Mouse (Mus musculus) CD8-positive naive resting alpha-beta T cell, adult 2 months (primary cell): ENCODE data around the gene Fam19a2.

Source experiments
- DNase-seq, 2 experiments: peaks; one replicate each; pipeline ENCODE4 v3.0.0; 2022; ENCODE audit warnings: low read depth in 2 of 2, low spot score in 2 of 2

Fam19a2 gene

GRCm38 (mm10) chr10:123385641-123386040, 121.8 kb downstream of the Fam19a2 start:
- DNase-seq, result no peak

DNA sequence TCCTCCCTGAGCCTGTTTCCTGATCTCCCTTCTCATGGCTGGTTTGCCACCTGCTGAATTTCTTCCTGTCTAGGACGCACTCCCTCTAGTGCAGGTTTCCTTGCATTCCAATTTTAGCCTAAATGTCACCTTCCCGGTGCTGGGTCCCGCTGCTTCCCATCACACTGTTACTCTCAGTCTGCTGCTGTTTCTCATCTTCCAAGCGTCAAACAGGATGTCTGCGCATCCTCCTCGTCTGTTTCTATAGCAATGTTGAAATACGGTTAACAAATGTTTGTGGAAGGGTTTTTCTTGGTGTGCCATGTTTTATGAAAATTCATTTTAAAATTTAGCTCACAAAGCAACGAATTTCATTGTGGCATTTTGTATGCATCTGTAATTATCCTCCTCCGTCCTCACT, 131.6 kb downstream of the Fam19a2 start:
- DNase-seq, result no peak

GRCm38 (mm10) chr10:123398136-123398535, 134.3 kb downstream of the Fam19a2 start:
- no peak for DNase-seq

GRCm38 (mm10) chr10:123401188-123401587, 137.4 kb downstream of the Fam19a2 start:
- no peak for DNase-seq

DNA sequence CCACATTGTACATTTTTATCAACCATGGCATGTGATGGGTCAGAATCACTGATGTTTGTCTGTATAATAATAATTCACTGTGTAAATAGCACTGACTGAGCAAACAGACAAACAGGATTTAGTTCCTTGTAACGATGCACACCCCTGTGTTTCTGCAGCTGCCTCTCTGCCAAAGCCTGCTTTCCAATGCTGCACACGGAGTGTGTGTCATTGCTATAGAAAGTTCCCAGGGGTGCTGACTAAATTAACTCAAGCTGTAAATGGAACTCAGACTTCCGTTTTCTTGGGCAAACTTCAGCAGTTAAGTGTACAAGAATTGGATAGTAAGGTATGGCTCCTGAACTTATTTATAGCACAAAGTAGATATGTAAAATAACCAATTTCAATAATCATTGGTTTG, 138.7 kb downstream of the Fam19a2 start:
- no peak for DNase-seq

DNA sequence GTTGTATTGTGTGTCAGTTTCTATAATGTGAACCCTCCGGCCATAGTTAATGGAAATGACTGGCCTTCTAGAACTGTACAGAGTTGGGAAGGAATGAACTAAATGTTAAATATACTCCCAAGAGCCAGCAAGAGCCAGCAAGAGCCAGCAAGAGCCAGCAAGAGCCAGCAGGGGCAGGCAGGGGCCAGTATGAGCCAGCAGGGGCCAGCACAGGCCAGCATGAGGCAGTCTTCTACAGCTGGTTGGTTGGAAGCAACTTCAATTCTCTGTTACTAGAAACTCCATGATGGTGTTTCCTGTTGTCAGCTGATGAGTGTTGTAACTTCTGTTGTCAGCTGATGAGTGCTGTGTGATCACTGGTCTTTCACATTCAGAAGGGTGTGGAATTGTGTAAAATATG, 151.2 kb downstream of the Fam19a2 start:
- DNase-seq, result no peak

GRCm38 (mm10) chr10:123416024-123416423, 152.2 kb downstream of the Fam19a2 start:
- no peak for DNase-seq

DNA sequence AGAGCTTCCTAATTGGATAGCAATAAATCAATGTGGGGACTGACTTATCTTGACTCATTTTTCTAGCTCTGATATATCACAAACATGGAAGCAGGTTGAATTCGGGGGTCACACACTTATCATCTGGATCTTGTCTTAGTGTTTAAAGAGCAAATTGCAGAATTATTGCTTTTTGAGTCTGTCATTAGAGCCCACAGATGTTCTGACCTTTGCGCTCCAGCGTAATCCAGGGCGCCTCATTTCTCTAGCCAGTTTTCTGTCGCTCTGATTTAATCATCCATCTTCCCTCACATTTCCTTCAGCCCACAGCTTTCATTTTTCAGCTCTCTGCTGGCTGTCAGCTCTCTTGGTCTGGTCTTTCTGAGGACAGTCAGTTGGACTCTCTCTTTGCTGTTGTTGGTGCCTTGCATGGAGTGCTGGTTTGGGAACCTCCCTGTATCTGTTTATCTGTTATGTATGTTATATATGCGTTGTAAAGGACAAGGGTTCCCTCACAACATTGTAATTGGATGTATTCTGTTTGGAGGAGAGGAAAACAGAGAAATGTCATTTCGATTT, 154.9 kb downstream of the Fam19a2 start:
- no peak for DNase-seq

- no peak for DNase-seq
Observed at GRCm38 (mm10) chr10:123420249-123420648, 156.5 kb downstream of the Fam19a2 start.

DNA sequence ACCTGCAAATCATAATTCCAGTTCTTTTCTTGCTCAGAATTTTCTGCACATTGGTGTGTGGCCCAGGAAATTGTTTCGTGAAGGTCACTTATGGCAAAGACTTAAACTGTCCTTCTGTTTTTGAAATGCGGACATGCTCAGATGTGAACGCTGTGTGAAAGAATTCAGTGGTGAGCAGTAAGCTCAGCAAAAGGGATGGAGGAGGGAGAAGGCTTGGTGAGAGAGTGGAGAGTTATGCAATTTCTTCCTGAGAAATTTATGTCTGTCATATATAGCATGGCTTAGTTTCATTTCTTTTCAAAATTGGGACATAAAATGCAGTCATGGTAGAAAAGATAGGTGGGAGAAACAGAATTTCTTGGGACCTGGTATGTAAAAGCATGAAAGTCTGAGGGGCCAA, 160.7 kb downstream of the Fam19a2 start:
- DNase-seq, result no peak

GRCm38 (mm10) chr10:123426527-123427363, 162.9 kb downstream of the Fam19a2 start:
- no peak for DNase-seq

DNA sequence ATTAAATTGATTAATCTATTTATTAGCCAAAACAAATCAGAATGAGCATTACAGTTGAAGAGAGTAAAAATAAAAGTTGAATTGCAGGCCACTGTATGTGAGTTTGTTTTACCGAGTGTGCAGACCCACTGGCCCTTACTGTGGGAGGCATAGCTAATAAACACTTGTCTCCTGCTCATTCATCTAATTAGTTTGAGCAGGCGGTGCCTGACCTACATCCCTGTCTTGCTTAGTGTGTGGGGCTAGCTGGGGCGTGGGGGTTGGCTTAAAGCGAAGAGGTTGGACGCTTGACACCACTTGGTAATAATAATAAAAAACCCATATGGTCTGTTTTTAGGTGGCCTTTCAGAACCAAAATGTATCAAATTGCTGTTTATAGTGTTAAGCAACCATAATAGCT, 167.8 kb downstream of the Fam19a2 start:
- DNase-seq, result no peak

DNA sequence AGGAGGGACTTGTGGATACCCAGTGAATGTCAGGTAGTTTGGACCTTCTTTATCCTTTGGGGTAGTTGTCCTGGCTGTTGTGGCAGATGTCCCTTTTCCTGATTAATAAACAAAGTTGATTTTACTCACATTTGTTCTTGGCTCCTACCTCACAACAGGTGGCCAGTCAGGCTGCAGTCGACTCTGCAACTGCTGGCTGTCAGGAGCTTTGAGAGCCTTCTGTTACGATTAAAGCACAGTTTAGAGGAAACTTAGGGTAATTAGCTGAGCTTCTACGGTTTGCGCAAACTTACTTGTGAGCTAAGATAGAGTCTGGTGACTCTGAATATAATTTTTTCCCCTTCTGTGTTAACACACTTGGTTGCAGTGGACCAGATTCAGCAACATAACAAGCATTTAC, 173.8 kb downstream of the Fam19a2 start:
- no peak for DNase-seq

GRCm38 (mm10) chr10:123456800-123457199, 193.0 kb downstream of the Fam19a2 start:
- DNase-seq, result no peak

DNA sequence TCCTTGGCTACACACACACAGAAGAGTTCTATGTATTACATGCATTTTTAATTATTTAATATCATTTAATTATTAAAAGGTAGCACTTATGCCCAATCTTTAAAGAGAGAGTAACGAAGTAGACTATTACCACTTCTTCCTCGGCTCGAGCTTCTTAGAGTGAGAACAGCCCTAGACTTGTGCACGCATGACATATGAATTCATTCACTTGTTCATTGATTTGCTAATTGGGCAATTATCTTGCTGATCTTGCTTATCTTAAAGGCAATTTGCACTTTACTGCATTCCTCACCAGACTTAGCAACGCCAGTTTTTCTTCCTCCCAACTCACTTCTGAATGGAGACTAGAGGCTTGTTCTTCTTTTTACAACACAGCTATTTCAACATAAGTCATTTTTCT, 196.7 kb downstream of the Fam19a2 start:
- DNase-seq, result no peak

- no peak for DNase-seq
Observed at GRCm38 (mm10) chr10:123462305-123462704, 198.5 kb downstream of the Fam19a2 start.

DNA sequence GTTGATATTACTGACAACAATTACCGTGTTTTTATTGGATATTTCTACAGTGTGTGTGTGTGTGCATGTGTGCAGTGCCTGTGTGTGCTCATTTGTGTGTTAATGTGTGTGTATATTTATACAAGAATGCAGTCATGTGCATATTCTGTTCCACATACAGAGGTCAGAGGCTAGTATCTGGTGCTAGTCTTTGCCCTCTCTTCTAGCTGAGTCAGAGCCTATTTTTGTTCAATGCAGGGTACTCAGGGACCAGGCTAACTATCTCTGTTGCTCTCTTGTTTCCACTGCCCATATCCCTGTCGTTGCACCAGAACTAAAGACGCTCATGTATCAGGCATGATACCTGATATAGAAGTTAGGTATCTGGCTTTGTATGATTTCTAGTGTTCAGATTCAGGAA, 251.0 kb downstream of the Fam19a2 start:
- no peak for DNase-seq

DNA sequence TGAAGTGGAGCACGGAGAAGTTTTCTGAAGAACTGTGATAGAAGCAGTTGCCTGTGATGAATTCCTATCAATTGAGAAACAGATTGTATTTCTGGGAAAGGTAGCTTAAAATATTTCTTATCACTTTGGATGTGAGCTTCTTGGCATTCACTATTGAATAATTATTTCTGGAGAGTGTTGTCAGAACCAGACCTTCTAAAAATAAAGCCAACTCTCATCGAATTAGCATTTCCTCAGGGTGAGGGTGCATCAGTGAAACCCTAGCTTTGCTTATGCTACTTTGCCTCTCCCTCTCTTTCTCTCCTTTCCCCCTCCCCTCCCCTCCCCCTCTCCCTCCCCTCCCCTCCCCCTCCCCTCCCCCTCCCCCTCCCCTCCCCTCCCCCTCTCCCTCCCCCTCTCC, 256.8 kb downstream of the Fam19a2 start:
- no peak for DNase-seq

- no peak for DNase-seq
Observed at GRCm38 (mm10) chr10:123521203-123521602, 257.4 kb downstream of the Fam19a2 start.

GRCm38 (mm10) chr10:123525424-123525823, 261.6 kb downstream of the Fam19a2 start:
- DNase-seq, result no peak

- DNase-seq, result no peak
Observed at GRCm38 (mm10) chr10:123526059-123526458, 262.3 kb downstream of the Fam19a2 start.

DNA sequence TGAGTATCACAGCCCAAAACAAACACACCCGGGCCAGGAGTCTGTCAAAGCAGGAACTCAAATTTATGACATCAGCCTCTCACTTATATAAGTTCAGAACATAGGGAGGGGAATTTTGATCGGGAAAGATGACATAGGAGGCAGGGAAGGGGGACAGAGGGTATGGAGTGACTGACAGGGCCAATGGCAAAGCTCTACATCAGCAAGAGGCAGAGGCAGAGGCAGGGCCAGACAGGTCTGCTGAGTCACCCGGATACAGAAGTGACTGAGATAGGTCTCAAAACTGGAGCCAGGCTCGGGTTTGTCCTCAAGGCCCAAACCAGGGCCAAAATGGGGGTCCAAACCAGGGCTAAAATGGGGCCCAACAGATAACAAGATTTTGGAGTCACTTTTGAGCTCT, 272.3 kb downstream of the Fam19a2 start:
- DNase-seq, result no peak

DNA sequence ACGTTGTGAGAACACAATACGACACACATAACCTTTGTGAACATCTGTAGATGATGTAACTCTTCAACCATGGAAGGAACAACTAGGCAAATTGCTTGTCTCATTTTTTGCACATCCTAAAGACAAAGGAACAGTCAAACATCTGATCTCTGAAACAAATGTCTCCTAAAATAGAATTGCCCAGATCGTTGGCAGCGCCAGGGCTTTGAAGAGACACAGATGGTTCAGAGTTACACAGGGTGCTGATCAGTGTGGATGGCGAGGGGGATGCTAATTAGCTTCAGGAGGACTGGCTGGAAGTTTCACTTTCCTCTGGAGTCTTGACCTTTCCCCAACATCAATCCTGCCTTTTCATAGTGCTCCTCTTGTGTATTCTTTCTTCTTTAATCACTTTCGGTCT, 284.6 kb downstream of the Fam19a2 start:
- no peak for DNase-seq
